Mouse (Mus musculus) G1E (cell line): ENCODE measurements around the gene Ndufb4.

Source experiments
- CTCF ChIP-seq: IDR thresholded peaks from 2 replicates; pipeline ENCODE4 v1.5.1; 2012; ENCODE audit warnings: low read depth, low read length, inconsistent platforms, mixed read lengths
- GATA1 ChIP-seq: IDR thresholded peaks from 2 replicates; pipeline ENCODE4 v1.6.1; 2012; ENCODE audit warnings: borderline replicate concordance, low read length, inconsistent platforms, mixed read lengths
- TAL1 ChIP-seq: conservative IDR thresholded peaks from 2 replicates; pipeline ENCODE4 v1.6.1; 2012; ENCODE audit warnings: low read depth, low read length, inconsistent platforms, mixed read lengths

DNA sequence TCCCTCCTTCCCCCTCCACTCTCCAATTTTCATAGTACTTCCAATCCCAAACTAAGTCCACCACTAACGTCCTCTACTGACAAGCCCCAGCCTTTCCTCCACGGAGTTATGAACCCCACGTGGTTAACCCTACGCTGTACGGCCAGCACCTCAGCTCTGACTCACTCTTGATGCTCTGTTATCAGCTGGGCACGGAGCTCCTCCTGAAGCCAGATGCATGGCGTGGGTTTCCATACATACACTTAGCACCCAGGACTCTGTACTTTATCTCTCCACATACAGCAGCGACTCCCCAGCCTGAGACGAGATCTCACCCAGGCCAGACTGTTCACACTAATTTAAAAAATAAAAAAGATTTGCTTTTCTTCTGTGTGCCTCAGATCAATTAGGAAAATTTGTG lies 19.7 kb downstream of the Ndufb4 start:
- TF ChIP-seq GATA1 (no peak), CTCF (no peak), TAL1 (no peak)
